Mouse (Mus musculus) C2C12 (cell line): ENCODE measurements at regions not wholly inside any gene's neighbourhood (a gene's known extent, or its start where the extent isn't known, plus 50 kb on each side); places are given as distances from the start of the nearest gene placed in this dataset.

Experiments
- H3K27me3 ChIP-seq: one replicate; pipeline ENCODE4 v1.6.1; 2011; ENCODE audit not compliant: control insufficient read depth, insufficient read depth, insufficient read length
- H3K36me3 ChIP-seq: one replicate; pipeline ENCODE4 v1.6.1; 2011; ENCODE audit not compliant: control insufficient read depth, insufficient read depth
- H3K4me3 ChIP-seq: one replicate; pipeline ENCODE4 v1.5.1; 2011; ENCODE audit warnings: mild to moderate bottlenecking, control low read depth; ENCODE audit not compliant: poor library complexity, insufficient read depth, severe bottlenecking
- H3K79me2 ChIP-seq: one replicate; pipeline ENCODE4 v1.6.1; 2011; ENCODE audit not compliant: control insufficient read depth, insufficient read depth
- H3K79me3 ChIP-seq: one replicate; pipeline ENCODE4 v1.6.1; 2011; ENCODE audit warnings: low read depth, control low read depth
- H3ac ChIP-seq: one replicate; pipeline ENCODE3; 2011; ENCODE audit warnings: low read depth; ENCODE audit not compliant: control insufficient read depth, insufficient read length
- CEBPB ChIP-seq: IDR thresholded peaks from one replicate; pipeline ENCODE4 v1.6.1; 2011; ENCODE audit warnings: low read depth, mild to moderate bottlenecking, control low read depth, moderate library complexity
- CTCF ChIP-seq: IDR thresholded peaks from one replicate; pipeline ENCODE4 v1.5.1; 2011; ENCODE audit not compliant: control insufficient read depth, insufficient read depth, insufficient read length
- FOSL1 ChIP-seq: IDR thresholded peaks from one replicate; pipeline ENCODE4 v1.8.0; 2011; ENCODE audit warnings: mild to moderate bottlenecking, low read length; ENCODE audit not compliant: poor library complexity, insufficient read depth, severe bottlenecking
- MAX ChIP-seq: IDR thresholded peaks from one replicate; pipeline ENCODE4 v1.6.1; 2011; ENCODE audit warnings: mild to moderate bottlenecking, control low read depth
- MYOD1 ChIP-seq: IDR thresholded peaks from one replicate; pipeline ENCODE4 v1.6.1; 2011; ENCODE audit warnings: low read depth; ENCODE audit not compliant: control insufficient read depth, insufficient read length
- MYOG ChIP-seq: IDR thresholded peaks from one replicate; pipeline ENCODE4 v1.6.1; 2011; ENCODE audit not compliant: control insufficient read depth, insufficient read length; ENCODE audit errors: extremely low read depth
- USF1 ChIP-seq: IDR thresholded peaks from one replicate; pipeline ENCODE4 v1.6.1; 2011; ENCODE audit warnings: low read depth, mild to moderate bottlenecking, control low read depth, moderate library complexity

DNA sequence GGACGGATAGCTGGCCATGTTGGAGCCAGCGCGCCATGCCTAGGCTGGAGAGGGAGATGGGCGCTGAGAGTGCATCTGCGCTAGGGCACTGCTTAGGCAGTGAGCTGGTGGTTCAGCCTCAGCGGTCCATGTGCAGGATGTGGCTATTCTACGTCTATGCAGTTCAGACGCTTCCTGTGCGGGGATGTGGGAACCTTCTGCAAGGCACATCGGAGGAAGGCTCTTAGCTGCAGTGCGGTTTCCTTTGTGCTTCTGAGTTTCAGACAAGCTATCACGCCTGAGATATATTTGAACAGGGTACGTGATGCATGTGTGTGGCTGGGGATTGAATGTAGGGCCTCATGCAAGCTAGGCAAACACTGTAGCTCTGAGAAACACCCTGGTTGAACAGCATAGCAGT, 54.4 kb upstream of the Lrpprc start:
- H3K79me2 ChIP-seq: no peaks in the 10 kb centered on the region
- no peaks in the 10 kb centered on the region for H3K36me3 ChIP-seq
- TF ChIP-seq MAX: no peak
- TF ChIP-seq USF1: no peak
- no peak for TF ChIP-seq CTCF
- TF ChIP-seq CEBPB: no peak
- TF ChIP-seq MYOG: no peak
- no peak for TF ChIP-seq MYOD1
- TF ChIP-seq FOSL1: no peak

DNA sequence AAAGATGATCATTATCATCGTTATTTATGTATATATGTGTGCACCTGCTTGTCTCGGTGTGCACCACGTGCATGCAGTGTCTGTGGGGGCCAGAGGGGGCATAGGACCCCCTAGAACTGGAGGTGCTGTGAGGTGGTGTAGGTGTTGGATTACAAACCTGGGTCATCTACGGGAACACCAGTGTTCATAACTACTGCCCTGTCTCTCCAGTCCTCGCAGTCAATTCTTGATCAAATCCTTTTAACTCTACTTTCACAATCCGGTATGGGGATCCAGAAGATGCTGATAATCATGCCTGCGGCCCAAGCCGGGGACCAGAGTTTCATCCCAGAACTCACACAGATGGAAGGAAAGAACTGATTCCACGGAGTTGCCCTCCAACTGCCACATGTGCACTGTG, 55.6 kb upstream of the Lrpprc start:
- Histone ChIP-seq H3K36me3 (no peaks in the 10 kb centered on the region), H3K79me2 (no peaks in the 10 kb centered on the region), H3K79me3 (no peaks in the 10 kb centered on the region), H3K4me3 (no peak overlapping the region), H3ac (no peak overlapping the region), H3K27me3 (peaks cover 20% of the 10 kb centered on the region)
- TF ChIP-seq USF1 (no peak), CTCF (no peak), FOSL1 (no peak), MAX (no peak), MYOD1 (no peak), CEBPB (no peak), MYOG (no peak)

More for the DNA sequence above, 54.4 kb upstream of the Lrpprc start:
- no peak overlapping the region for H3K4me3 ChIP-seq
- no peaks in the 10 kb centered on the region for H3K79me3 ChIP-seq
- peaks cover 25% of the 10 kb centered on the region for H3K27me3 ChIP-seq
- no peak overlapping the region for H3ac ChIP-seq

DNA sequence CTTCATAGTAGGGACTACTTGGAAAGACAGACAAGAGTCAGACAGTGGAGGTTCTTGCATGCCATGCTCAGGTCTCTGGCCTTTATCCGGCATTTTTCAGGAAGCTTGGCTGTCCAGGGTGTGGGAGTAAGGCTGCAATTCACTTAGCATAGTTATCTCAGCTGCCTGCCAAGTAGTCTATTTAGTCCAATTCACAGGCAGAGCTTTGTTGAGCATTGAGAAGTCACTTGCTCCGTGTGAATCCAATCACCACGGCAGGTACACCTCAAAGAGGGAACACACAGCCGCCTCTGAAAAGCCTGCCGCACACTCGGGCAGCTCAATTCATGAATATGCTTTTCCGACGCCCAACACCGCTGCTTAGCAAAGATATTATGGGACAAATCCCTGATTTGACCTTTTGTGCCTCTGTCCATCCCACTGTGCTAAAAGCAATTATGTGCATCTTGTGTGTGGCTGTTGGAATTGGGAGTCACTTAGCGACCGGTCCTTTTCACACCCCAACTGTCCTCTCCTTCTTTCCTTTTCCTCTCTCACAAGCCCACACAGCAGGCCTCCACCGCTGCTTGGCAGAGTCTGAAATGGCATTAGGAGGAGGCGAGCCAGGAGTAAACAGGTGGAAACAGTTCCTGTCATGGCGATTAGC, 57.9 kb upstream of the Lrpprc start:
- no peaks in the 10 kb centered on the region for H3K36me3 ChIP-seq
- no peaks in the 10 kb centered on the region for H3K79me3 ChIP-seq
- H3K79me2 ChIP-seq: no peaks in the 10 kb centered on the region
- H3K4me3 ChIP-seq: no peak overlapping the region
- no peak for TF ChIP-seq FOSL1
- no peak for TF ChIP-seq CTCF
- no peak for TF ChIP-seq MYOG
- TF ChIP-seq CEBPB: no peak
- no peak for TF ChIP-seq MAX
- no peak for TF ChIP-seq USF1
- TF ChIP-seq MYOD1: no peak
- peaks cover 24% of the 10 kb centered on the region for H3K27me3 ChIP-seq
- no peak overlapping the region for H3ac ChIP-seq

DNA sequence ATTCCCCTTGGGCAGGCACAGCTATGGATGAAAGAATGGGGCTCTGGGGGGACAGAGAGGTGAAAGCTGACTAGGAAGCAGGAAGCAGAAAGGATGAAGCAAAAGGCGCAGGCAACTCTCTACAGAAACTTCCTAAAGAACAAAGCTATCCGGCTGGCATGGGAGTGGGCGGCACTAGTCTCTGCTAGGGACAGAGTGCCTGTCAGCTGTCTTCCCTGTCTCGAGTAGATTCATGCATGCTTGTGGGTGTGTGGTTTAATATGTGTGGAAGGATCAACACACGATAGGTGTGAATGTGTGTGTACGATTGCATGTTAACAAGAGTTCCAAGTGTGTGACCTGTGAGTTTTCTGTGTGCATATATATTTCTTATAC, 58.4 kb upstream of the Lrpprc start:
- peaks cover 24% of the 10 kb centered on the region for H3K27me3 ChIP-seq
- no peaks in the 10 kb centered on the region for H3K79me2 ChIP-seq
- TF ChIP-seq MYOG (no peak), CEBPB (no peak), FOSL1 (no peak), MAX (no peak), CTCF (no peak), USF1 (no peak), MYOD1 (no peak)
- H3ac ChIP-seq: no peak overlapping the region
- H3K4me3 ChIP-seq: no peak overlapping the region
- no peaks in the 10 kb centered on the region for H3K36me3 ChIP-seq
- no peaks in the 10 kb centered on the region for H3K79me3 ChIP-seq

DNA sequence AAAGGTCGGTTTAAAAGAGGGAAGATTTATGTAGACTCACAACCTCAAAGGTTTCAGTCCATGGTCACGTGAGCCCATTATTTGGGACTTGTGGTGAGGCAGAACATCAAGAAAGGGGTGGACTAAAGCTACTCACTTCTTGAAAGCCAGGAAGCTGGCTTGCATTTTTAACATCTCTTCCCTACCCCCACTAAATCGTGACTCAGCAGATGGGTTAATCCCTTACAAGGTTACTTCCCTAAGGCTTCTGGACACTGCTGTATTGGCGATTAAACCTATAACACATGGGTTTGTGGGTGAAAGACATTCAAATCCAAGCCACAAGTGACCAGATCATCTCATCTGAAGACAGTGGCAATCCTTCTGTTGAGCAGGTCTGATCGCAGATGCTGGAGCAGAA, 59.9 kb upstream of the Lrpprc start:
- TF ChIP-seq USF1 (peak; percentile 48), MYOD1 (no peak), CTCF (no peak), MYOG (no peak)
- Histone ChIP-seq H3K79me3 (no peaks in the 10 kb centered on the region), H3K27me3 (peaks cover 20% of the 10 kb centered on the region), H3ac (no peak overlapping the region), H3K4me3 (no peak overlapping the region), H3K79me2 (no peaks in the 10 kb centered on the region), H3K36me3 (no peaks in the 10 kb centered on the region)

DNA sequence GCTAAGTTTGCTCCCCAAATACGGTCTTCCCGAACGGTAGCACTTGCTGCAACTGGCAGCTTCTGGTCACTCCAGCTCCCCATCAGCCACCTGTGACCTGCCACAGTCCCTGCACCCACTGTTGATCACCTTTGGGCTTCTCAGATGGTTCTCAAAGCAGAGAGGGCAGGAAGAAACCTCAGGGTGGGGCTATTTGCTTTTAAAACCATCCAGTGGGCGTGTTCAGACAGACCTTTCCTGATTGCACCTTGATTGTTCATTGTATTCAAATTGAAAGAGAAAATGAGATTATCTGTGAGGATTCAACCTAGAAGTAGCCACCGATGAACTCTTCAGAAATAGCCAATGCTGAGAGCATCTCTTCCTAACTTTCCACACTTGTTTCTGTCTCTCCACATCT, 60.3 kb upstream of the Lrpprc start:
- H3ac ChIP-seq: no peak overlapping the region
- TF ChIP-seq FOSL1: no peak
- TF ChIP-seq MAX: no peak
- no peak for TF ChIP-seq CTCF
- no peak for TF ChIP-seq MYOD1
- TF ChIP-seq USF1: no peak
- TF ChIP-seq CEBPB: no peak
- H3K79me2 ChIP-seq: no peaks in the 10 kb centered on the region
- no peak overlapping the region for H3K4me3 ChIP-seq
- peaks cover 23% of the 10 kb centered on the region for H3K27me3 ChIP-seq
- no peaks in the 10 kb centered on the region for H3K79me3 ChIP-seq
- H3K36me3 ChIP-seq: no peaks in the 10 kb centered on the region
